Mouse (Mus musculus): ENCODE measurements around the gene Inhbe. TPM values are rescaled to one million over a fixed set of nuclear protein-coding genes. Genes with fewer than 3 reads are reported as not detected.

Gene Inhbe
- total RNA-seq, 2 experiments from 2014 or later, result not detected

GRCm38 (mm10) chr10:127346173-127346572, 8.0 kb downstream of the Inhbe start:
- no peak for DNase-seq (ENCODE audit: low spot score)

- DNase-seq (ENCODE audit: low spot score), result no peak
Observed at GRCm38 (mm10) chr10:127343029-127343428, 11.2 kb downstream of the Inhbe start.

- DNase-seq (ENCODE audit: low spot score), result peak; percentile 91
Observed at GRCm38 (mm10) chr10:127341891-127342639, 12.1 kb downstream of the Inhbe start, which contains the start of gene Gli1. Gene Gli1, minus strand, starts transcription at chr10:127341974.

- no peak for DNase-seq (ENCODE audit: low spot score)
Observed at GRCm38 (mm10) chr10:127341360-127341690, 12.9 kb downstream of the Inhbe start.

GRCm38 (mm10) chr10:127340577-127341359, 13.4 kb downstream of the Inhbe start:
- DNase-seq (ENCODE audit: low spot score), result no peak

- DNase-seq (ENCODE audit: low spot score), result peak; percentile 32
Observed at GRCm38 (mm10) chr10:127339683-127340576, 14.3 kb downstream of the Inhbe start.

GRCm38 (mm10) chr10:127338930-127339682, 15.1 kb downstream of the Inhbe start:
- peak; percentile 91 for DNase-seq (ENCODE audit: low spot score)

- no peak for DNase-seq (ENCODE audit: low spot score)
Observed at GRCm38 (mm10) chr10:127337536-127338099, 16.6 kb downstream of the Inhbe start.

GRCm38 (mm10) chr10:127336952-127337351, 17.3 kb downstream of the Inhbe start:
- DNase-seq (ENCODE audit: low spot score), result no peak

- no peak for DNase-seq (ENCODE audit: low spot score)
Observed at GRCm38 (mm10) chr10:127335271-127335670, 18.9 kb downstream of the Inhbe start.

- DNase-seq (ENCODE audit: low spot score), result no peak
Observed at GRCm38 (mm10) chr10:127333152-127333551, 21.1 kb downstream of the Inhbe start.

- DNase-seq (ENCODE audit: low spot score), result no peak
Observed at GRCm38 (mm10) chr10:127332211-127332874, 21.9 kb downstream of the Inhbe start.

GRCm38 (mm10) chr10:127330212-127330611, 24.0 kb downstream of the Inhbe start:
- DNase-seq (ENCODE audit: low spot score), result no peak

- DNase-seq (ENCODE audit: low spot score), result no peak
Observed at GRCm38 (mm10) chr10:127327461-127328145, 26.6 kb downstream of the Inhbe start.

GRCm38 (mm10) chr10:127326828-127327227, 27.4 kb downstream of the Inhbe start:
- DNase-seq (ENCODE audit: low spot score), result peak; percentile 38

GRCm38 (mm10) chr10:127326017-127326801, 28.0 kb downstream of the Inhbe start:
- DNase-seq (ENCODE audit: low spot score), result no peak

- no peak for DNase-seq (ENCODE audit: low spot score)
Observed at GRCm38 (mm10) chr10:127325454-127326016, 28.7 kb downstream of the Inhbe start.

- no peak for DNase-seq (ENCODE audit: low spot score)
Observed at GRCm38 (mm10) chr10:127324495-127324894, 29.7 kb downstream of the Inhbe start.
